Mouse (Mus musculus) thymus, postnatal 4 days (tissue): ENCODE results near the gene Plekhh3.

Experiments used
- DNase-seq: peaks from one replicate; pipeline ENCODE4 v3.0.0; 2021

The Plekhh3 gene

DNA sequence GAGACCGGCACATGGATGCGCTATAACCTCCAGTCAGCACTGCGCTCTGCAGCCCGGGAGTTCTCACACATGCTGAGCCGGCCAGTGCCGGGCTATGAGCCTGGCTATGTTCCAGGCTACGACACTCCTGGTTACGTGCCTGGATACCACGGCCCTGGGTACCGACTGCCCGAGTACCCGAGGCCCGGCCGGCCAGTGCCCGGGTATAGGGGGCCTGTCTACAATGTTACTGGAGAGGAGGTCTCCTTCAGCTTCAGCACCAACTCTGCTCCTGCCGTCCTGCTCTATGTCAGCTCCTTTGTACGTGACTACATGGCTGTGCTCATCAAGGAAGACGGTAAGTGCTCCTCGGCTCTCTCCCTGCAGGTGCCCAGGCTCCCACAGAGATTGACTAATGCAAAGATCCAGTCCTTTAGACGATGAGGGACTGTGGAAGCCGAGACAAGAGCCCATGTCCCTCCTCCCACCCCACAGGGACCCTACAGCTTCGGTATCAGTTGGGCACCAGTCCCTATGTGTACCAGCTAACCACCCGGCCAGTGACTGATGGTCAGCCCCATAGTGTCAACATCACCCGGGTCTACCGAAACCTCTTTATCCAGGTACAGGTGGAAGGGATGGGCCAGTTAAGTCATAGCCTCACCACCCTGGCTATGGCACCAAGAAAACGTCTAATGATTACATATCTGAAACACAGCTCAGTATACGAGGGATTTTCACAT lies 15.5 kb upstream of the Plekhh3 start:
- DNase-seq: no peak

DNA sequence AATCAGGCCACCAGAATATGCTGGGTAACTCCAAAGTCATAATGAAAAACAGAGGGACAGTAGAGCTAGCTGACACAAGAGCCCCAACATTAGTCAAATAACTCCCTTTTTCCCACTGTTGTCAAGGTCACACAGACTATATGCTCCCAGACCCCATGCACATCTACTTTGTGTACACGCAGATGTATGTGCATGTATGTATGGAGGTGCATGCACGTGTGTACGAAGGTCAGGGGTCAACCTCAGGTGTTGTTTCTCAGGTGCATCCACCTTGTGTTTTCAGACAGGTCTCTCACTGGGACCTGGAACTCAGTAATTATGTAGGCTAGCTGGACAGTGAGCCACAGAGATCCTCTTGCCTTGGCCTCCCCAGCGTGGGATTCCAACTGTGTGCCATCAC lies 14.3 kb upstream of the Plekhh3 start:
- no peak for DNase-seq

DNA sequence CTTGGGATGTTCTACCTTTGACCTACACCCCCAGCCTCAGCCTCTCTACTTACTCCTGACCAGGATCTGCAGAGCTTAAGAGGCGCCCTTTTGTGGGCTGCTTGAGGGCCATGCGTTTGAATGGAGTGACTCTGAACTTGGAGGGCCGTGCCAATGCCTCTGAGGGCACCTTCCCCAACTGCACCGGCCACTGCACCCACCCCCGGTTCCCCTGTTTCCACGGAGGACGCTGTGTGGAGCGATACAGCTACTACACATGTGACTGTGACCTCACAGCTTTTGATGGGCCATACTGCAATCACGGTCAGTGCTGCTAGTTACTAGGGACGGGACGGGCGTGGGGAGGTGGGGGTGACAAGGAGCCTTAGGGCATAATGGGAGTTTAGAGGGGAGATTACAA lies 13.8 kb upstream of the Plekhh3 start:
- DNase-seq: no peak

DNA sequence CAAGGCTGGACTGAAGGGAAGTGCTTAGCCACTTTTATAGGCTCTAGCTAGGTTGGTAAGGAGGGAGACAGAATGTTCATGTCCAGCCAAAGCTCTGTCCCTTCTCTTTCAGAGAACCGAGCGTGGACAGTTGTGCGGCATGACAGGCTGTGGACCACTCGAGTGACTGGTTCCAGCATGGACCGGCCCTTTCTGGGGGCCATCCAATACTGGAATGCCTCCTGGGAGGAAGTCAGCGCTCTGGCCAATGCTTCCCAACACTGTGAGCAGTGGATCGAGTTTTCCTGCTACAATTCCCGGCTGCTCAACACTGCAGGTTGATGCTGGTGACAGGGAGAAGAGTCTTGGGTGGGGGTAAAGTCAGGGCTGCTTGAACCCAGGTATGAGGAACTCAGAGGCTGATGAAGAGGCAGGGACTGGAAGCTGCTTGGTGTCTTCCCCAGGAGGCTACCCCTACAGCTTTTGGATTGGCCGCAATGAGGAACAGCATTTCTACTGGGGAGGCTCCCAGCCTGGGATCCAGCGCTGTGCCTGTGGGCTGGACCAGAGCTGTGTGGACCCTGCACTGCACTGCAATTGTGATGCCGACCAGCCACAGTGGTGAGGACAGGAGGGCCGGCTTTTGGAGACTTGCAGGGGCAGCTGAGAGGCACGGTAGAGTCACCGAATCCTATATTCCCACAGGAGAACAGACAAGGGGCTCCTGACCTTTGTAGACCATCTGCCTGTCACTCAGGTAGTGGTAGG lies 11.8 kb upstream of the Plekhh3 start:
- no peak for DNase-seq

DNA sequence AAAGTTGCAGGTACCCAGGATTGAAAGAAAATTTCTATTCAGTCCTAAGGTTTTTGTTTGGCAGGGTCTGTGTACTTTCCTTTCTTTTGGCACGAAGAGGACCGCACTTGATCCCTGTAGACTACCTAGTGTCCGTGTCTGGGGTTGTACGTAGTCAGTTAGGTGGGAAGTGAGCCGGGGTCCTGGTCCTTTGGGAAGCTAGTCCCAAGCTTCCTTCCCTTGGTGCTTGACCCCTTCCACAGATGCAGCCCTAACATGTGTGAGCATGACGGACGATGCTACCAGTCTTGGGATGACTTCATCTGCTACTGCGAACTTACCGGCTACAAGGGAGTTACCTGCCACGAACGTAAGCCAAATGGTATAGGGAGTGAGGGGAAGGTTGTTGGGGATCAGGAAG lies 10.8 kb upstream of the Plekhh3 start:
- DNase-seq: no peak

DNA sequence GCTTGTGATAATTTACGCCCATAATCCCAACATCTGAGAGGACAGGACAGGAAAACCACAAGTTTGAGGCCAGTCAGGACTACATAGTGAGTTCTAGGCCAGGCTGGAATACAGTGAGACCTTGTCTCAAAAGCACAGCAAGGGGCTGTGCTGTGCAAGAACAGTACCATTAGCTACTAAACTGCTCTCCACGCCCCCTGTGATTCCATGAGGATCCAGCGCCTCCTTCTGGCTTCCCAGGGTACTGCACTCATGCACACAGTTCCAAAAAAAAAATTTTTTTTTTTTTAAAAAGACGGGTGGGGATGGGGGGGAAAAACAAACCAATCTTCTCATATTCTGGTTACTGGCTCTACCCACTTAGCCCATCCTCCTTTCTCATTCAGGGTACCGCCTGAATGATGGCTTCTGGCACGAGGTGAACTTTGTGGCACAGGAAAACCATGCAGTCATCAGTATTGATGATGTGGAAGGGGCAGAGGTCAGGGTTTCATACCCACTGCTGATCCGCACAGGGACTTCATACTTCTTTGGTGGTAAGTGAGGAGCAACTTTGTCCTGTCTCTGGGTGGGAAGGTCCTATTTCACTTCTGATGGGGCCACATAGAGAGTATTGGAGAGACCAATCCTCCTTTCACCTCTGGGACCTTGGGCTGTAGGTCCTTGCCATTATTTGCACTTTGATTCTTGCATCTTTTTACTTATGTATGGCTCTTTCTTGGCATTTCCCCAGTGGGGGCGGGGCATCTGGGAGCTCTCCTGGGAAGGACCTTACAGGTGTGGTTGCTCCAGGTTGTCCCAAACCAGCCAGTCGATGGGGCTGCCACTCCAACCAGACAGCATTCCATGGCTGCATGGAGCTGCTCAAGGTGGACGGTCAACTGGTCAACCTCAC lies 9.9 kb upstream of the Plekhh3 start:
- DNase-seq: peak; percentile 75

DNA sequence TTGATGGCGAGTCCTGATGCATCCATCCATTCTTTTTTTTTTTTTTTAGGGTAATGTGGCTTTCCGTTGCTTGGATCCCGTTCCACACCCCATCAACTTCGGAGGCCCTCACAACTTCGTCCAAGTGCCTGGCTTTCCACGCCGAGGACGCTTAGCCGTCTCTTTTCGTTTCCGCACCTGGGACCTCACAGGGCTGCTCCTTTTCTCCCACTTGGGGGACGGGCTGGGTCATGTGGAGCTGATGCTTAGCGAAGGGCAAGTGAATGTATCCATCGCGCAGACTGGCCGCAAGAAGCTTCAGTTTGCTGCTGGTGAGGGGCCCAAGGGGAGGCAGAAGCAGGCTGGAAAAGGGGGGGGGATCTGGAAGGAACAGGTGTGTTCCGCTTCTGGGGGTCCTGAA lies 9.1 kb upstream of the Plekhh3 start:
- no peak for DNase-seq

DNA sequence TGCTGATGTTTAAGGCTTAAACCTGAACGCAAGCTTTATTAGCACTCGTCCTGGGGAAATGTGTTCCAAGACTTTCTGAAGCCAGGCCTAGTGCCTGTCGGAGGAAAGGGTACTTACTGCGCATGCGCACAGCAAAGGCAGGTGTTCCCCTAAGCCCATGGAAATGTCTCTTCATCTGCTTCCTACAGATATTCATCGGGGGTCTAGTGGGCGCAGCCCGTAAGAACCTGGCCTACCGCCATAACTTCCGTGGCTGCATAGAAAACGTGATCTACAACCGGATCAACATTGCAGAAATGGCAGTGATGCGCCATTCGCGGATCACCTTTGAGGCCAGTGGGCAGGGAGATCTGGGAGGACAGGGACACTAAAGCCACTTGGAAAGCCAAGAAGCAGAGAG lies 8.2 kb upstream of the Plekhh3 start:
- no peak for DNase-seq

DNA sequence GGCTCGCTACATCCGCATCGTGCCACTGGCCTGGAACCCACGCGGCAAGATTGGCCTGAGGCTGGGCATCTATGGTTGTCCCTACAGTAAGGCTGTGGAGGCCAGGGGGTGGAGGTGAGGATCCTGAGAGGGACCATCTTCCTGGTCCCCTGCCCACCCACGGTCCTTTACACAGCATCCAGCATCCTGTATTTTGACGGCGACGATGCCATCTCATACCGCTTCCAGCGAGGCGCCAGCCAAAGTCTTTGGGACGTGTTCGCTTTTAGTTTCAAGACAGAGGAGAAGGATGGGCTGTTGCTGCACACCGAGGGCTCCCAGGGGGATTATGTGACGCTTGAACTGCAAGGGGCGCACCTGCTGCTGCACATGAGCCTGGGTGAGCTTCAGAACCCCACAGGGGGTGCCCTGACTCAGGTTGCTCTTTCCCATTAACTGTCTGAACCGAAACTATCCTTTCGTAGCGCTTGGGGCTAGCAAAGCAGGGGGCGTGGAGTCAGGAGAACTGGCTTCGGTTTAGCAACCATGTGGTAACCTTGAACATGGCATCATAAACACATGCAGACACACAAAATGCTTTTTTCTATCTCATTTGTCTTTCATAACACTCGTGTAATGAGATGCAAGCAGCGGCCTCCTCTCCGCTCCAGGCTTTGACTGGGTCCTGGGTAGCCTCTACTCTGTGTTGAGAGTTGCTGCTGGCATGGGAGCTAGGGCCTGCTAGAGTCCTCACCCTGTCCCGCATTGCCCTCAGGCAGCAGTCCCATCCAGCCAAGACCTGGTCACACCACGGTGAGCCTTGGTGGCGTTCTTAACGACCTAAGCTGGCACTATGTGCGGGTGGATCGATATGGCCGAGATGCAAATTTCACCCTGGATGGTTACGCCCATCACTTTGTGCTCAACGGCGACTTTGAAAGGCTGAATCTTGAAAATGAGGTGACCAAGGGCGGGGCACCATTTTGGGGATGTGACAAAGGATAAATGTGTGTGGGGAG lies 7.2 kb upstream of the Plekhh3 start:
- DNase-seq: no peak

DNA sequence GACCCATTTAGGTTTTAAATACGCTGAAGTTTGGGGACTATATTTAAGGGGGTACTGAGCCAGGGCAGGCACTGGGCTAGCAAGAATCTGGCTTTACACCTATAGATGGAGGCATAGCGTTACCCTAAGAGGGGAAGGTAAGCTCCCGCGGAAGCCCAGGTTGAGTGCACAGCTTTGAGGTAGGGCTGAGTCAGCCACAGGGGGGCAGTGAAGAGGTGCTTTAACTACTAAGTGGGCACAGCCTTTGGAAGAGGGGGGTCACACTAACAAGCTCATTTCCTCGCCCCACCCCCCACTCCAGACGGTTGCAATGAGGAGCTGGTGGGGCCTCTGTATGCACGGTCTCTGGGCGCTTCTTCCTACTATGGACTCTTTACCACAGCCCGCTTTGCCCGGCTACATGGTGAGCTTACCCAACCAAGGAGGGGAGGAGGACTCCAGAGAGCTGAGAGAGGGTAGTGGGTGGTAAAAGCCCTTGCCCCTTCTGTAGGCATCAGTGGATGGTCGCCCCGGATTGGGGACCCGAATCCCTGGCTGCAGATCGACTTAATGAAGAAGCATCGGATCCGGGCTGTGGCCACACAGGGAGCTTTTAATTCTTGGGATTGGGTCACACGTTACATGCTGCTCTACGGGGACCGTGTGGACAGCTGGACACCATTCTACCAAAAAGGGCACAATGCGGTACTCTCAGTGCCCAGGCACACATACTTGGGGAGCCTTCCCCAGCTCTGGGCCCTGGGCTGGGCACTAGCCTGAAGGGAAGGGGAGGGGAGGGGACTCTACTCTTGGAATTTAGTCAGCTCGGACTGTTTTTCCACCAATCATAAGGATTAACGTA lies 6.0 kb upstream of the Plekhh3 start:
- peak; percentile 91 for DNase-seq

DNA sequence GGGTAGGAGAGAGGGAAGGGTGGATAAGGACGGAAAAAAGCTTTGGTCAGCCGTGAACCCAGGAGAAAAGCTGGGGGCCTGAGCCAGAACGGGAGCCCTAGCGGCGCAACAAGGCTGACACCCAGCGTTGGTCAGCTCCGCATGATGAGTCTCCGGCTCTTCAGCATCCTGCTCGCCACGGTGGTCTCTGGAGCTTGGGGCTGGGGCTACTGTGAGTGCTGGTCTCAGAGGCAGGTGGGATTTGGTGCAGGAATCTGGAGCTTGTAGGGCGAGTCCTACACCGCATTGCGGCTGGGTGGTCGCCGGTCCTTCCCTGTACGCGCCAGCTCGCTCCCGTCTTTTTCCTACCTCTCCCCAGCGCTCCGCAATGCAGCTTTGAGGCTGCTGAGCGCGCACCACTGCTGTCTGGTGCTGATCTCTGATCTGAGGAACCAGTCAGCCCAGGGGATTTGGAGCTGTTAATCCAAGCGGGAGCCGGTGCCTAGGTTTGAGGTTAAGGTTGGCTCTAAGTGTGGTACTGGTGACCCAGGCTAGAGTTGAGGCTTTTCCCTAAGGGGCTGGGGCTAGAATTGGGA lies 5.1 kb upstream of the Plekhh3 start:
- DNase-seq: peak; percentile 36

DNA sequence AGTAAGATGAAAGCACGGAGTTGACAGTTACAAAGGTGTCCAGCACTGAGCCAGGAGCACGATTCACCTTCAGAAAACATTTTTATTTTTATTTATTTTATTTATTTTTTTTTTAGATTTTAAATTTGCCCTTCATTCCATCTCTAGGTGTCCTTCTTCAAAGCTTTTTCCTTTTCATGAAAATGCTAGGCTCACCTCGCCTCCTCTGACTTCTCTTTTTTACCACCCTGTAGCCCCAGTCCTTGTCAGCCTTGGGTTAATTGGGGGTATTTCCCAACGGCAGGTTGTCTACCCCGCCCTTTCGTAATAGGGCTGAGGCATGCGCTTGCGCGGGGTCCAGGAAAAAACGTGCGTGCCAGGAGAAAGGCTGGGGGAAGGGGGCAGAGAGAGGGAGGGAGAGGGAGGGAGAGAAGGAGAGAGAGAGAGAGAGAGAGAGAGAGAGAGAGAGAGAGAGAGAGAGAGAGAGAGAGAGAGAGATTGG lies 4.5 kb upstream of the Plekhh3 start:
- no peak for DNase-seq

DNA sequence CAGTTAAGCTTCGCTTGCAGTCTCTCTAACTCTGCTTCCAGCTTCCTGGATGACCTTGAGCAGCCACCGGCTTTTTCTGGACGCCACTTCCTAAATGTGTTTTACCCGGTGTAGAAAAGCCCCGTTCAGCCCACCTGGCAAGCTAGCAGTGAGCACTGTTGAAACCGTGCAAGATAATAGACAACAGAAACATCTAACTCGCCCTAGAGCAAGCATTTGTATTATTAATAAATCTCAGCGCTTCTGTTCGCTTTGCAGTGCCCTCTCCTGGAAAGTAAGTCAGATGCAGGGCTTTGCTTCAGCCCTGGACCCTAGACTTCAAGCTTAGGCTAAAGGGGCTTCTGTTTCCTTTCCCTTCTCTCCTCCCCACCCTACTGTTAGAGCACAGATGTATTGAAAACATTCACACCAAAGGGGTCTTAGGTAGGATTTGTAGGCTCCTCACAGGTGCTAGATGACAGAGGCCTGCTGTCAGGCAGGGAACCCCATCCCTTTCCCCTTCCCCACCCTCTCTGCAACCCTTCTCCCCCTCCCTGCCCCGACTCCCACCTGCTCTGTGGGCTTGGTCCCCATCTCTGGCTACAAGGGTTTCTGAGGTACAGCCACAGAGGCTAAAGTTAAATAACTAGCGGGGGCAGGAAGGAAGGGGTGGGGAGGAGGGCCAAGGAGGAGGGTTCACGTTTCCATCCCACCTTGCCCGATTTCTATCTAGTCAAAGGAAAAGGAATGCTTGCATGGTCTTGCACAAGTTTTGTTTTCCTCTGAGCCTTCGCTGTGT lies 3.9 kb upstream of the Plekhh3 start, which contains the start of gene Ccr10:
Gene Ccr10, minus strand, starts transcription at position 593 of the 778 bp plus-strand sequence.
- DNase-seq: no peak

DNA sequence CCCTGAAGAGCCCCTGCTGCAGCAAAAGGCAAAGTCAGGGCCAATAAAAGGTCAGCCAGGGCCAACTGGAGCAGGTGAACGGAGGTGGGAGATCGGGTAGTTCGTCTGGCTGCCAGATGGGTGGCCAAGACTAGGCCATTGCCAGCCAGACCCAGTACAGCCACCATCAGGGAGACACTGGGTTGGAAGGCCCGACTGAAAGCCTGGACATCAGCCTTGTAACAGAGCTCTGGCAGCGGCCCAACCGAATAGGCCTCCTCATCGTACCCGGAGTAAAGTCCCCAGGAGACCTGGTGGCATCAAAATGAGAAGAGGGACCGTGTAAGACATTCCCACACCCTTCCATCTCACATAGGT lies 3.2 kb upstream of the Plekhh3 start:
- DNase-seq: no peak

DNA sequence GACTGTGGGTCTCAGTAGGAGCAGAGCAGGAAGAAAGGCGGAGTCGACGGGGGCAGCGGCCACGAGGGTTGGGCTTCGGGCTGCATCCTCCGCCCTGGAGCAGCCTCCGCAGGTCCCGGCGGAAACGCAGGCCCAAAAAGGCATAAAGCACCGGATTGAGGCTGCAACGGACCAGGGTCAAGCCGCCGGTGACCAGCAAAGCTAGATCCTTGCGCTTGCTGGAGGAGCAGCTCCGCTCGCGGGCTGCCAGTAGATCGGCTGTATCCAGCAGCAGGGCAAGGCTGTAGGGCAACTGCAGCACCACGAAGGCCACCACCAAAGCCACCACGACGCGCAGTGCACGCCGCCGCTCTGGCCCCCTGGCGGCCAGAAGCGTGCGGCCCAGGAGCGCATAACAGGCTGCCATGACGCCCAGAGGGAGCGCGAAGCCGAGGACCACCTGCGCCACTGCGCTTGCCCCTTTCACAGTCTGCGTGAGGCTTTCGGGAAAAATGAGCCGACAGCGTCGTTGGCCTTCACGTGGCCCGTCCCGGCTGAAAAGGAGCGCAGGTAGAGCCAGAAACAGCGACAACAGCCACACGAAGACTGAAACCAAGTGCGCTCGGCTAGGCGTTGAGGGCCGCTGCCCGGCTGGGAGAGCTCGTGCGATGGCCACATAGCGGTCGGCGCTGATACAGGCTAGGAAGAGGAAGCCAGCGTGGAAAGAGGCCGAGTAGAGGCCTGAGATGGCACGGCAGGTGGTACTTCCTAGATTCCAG lies 2.7 kb upstream of the Plekhh3 start:
- peak; percentile 85 for DNase-seq

DNA sequence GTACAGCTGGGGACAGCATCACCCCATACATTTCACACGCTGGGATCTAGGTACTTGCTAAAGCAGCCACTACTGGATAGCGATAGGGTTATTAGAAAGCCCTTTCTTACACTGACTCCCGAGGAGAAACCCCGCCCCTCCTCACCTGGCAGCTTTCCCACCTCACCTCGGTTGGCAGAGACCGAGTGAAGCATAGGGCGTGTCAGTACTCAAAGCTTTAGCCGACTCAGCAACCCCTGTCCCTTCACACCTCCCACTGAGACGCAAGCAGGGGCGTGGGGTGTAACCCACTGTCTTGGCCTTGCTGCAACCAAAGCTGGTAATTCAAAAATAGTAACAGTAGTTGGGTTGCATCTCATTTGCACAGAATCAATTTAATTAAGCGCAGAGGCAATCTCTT lies 2.0 kb upstream of the Plekhh3 start:
- peak; percentile 34 for DNase-seq

DNA sequence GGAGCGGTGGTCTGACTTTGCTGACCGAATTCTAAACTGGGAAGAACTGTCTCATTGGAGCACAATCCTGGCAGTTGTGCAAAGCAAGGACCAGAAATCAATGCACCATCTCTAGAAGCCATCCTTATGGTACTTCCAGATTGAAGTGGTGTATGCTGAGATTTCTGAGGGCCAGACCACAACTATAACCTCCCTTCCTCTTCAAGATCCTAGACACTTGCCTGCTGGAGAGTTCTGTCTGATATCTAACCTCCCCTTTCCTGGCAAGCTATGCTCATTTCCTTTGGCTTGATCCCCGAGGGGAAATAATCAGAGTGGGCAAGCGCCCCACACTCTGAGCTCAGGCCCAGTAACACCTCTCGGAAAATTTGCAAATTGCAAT lies 1.3 kb upstream of the Plekhh3 start:
- DNase-seq: no peak

DNA sequence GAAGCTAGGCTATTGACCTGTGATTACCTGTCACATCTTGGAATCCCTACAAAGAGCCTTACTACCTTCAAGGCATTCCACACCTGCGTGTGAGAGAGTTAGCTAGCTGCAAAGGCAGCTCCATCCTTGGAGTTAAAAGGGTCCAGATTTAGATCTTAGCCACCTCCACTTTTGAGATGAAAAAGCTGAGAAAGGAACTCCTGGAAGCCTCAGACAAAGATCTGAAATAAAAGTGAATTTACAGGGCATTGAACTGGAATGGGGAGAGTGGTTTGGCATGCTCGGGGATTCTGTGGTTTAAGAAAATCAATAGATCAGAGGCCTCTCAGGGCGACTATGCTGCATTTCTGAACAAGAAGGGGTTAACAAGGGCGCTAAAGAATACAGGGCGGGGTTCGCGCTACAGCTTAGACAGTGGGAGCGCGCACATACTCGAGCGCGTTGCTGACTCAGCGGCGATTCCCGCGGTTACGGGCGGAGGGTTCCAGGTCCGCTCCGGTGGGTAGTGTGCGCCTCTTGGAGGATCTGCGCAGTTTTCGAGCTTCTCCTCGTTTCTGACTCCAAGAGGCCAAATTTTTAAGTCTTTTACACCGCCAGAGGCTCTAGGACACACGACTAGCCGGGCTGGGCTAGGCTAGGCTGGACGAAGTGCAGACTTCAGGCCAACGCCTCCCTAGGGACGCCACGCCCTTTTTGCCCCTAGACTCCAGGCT lies 726 bp upstream of the Plekhh3 start:
- DNase-seq: peak; percentile 63
